Mouse (Mus musculus): ENCODE measurements around the gene Ckap5. TPM values are rescaled to one million over a fixed set of nuclear protein-coding genes. Genes with fewer than 3 reads are reported as not detected.
"Not testable (repeated sequence)": the region's sequence is repeated elsewhere in the genome, so short reads cannot be mapped to it uniquely, and the experiment has no call there.

The Ckap5 gene
- 45.3 and 52.8 TPM in 2 replicates for total RNA-seq (2021)
- long read RNA-seq, experiment 1, full-length matches to known transcripts = 6 of 13 reads
- long read RNA-seq, experiment 1, partial matches to known transcripts = 4 of 13 reads
- long read RNA-seq, experiment 1, other reads (novel, unspliced or antisense) = 3 of 13 reads
- long read RNA-seq, experiment 2, full-length matches to known transcripts = 10 of 13 reads
- long read RNA-seq, experiment 2, partial matches to known transcripts = 3 of 13 reads
- long read RNA-seq, experiment 2, other reads (novel, unspliced or antisense) = 0 of 13 reads

GRCm38 (mm10) chr2:91526294-91527146 lies at the start of gene Ckap5:
Ckap5 (plus strand) TSS chr2:91526762.
- peak; percentile 95 for DNase-seq

GRCm38 (mm10) chr2:91476841-91477240 lies 49.7 kb upstream of the Ckap5 start:
- DNase-seq = no peak

- DNase-seq = no peak
Observed at GRCm38 (mm10) chr2:91480399-91480801, 46.2 kb upstream of the Ckap5 start.

- peak; percentile 63 for DNase-seq
Observed at GRCm38 (mm10) chr2:91480805-91481514, 45.6 kb upstream of the Ckap5 start.

GRCm38 (mm10) chr2:91484698-91485097 lies 41.9 kb upstream of the Ckap5 start:
- no peak for DNase-seq

- DNase-seq = no peak
Observed at GRCm38 (mm10) chr2:91485256-91485655, 41.3 kb upstream of the Ckap5 start.

GRCm38 (mm10) chr2:91487295-91487694 lies 39.3 kb upstream of the Ckap5 start:
- peak; percentile 46 for DNase-seq

GRCm38 (mm10) chr2:91492071-91492635 lies 34.4 kb upstream of the Ckap5 start:
- no peak for DNase-seq

GRCm38 (mm10) chr2:91493981-91494380 lies 32.6 kb upstream of the Ckap5 start:
- no peak for DNase-seq

- no peak for DNase-seq
Observed at GRCm38 (mm10) chr2:91498093-91498719, 28.4 kb upstream of the Ckap5 start.

- no peak for DNase-seq
Observed at GRCm38 (mm10) chr2:91508076-91508475, 18.5 kb upstream of the Ckap5 start.

GRCm38 (mm10) chr2:91517186-91517585 lies 9.4 kb upstream of the Ckap5 start:
- no peak for DNase-seq

- DNase-seq = no peak
Observed at GRCm38 (mm10) chr2:91527147-91527486, 555 bp downstream of the Ckap5 start.

- DNase-seq = peak; percentile 95
Observed at GRCm38 (mm10) chr2:91537588-91538205, 11.1 kb downstream of the Ckap5 start.

GRCm38 (mm10) chr2:91568125-91568524 lies 41.6 kb downstream of the Ckap5 start:
- DNase-seq = no peak

- no peak for DNase-seq
Observed at GRCm38 (mm10) chr2:91580894-91581293, 54.3 kb downstream of the Ckap5 start.

GRCm38 (mm10) chr2:91586242-91586641 lies 59.7 kb downstream of the Ckap5 start:
- DNase-seq = no peak

GRCm38 (mm10) chr2:91600475-91600874 lies 73.9 kb downstream of the Ckap5 start:
- DNase-seq = no peak

GRCm38 (mm10) chr2:91602389-91602788 lies 75.8 kb downstream of the Ckap5 start:
- DNase-seq = no peak

GRCm38 (mm10) chr2:91609370-91609769 lies 82.8 kb downstream of the Ckap5 start:
- not testable (repeated sequence) for DNase-seq

GRCm38 (mm10) chr2:91622356-91622755 lies 95.8 kb downstream of the Ckap5 start:
- no peak for DNase-seq

GRCm38 (mm10) chr2:91623366-91623765 lies 96.8 kb downstream of the Ckap5 start:
- DNase-seq = not testable (repeated sequence)
